In genomic region chr6:28980750-28981584, GRCm38 (mm10) we compare ENCODE assay signal across 7 mouse cellular contexts.
A peak's percentile ranks its signal among the peaks of the same experiment; 100 is the strongest.
DNase-seq lines count a peak whose midpoint lies in the region; ATAC-seq and TF ChIP-seq lines count a peak whose summit lies in the region.

No protein-coding gene starts in this region.

- H3K9me3 ChIP-seq in kidney, postnatal 0 days (replicated peaks; ENCODE audit: low read length) = no peaks in the 10 kb centered on the region

- WGBS in kidney, postnatal 0 days = 1% methylated on average over 56 of the region's 56 CpGs

- H3K4me2 ChIP-seq in kidney, postnatal 0 days (ENCODE audit: low read length) = peak overlapping the region; percentile 81

- H3K36me3 ChIP-seq in kidney, postnatal 0 days (ENCODE audit: insufficient read depth, low read length) = no peaks in the 10 kb centered on the region

- 0 out of 2 replicates have a peak overlapping the region, but pooled peaks have one; percentile 19 for H3K9ac ChIP-seq in kidney, postnatal 0 days (ENCODE audit: low read depth, low read length)

- peak; percentile 75 for ATAC-seq in kidney, postnatal 0 days (replicated peaks; ENCODE audit: low FRiP score, low read depth)

- TF ChIP-seq CTCF in kidney, postnatal 0 days (IDR thresholded peaks at IDR 0.05; ENCODE audit: low read depth) = no peak

- H3K27ac ChIP-seq in kidney, postnatal 0 days = no peak overlapping the region; the same call in 1 of the 2 replicates

- peaks cover 4% of the 10 kb centered on the region; the same call in 1 of the 2 replicates for H3K4me1 ChIP-seq in kidney, postnatal 0 days (replicated peaks; ENCODE audit: insufficient read depth, low read length)

- DNase-seq in adrenal gland, postnatal 25 days = peak; percentile 26
- peak; percentile 77 for DNase-seq in cerebellum, postnatal 10 days
- peak; percentile 65 to 68 for DNase-seq in frontal cortex, postnatal 36 days (ENCODE audit: low spot score in 2 of 2)
- peak; percentile 69 for DNase-seq in kidney, postnatal 0 days (ENCODE audit: low spot score)
- DNase-seq in liver = peak; percentile 20
- DNase-seq in retina, postnatal 1 day = peak; percentile 90
- DNase-seq in spleen, postnatal 36 days (ENCODE audit: low spot score in 2 of 2) = no peak

- H3K27me3 ChIP-seq in kidney, postnatal 0 days (ENCODE audit: insufficient read depth, low read length) = peaks cover 10% of the 10 kb centered on the region

- H3K4me3 ChIP-seq in kidney, postnatal 0 days (replicated peaks; ENCODE audit: low read depth, low read length) = peak overlapping the region; percentile 46

Comparison
In these comparisons a context has a peak if more than half of its experiments do, and no peak if none do; other contexts are left out.
1. DNase-seq: peak in adrenal gland, postnatal 25 days (single experiment), cerebellum, postnatal 10 days (2 of 2), frontal cortex, postnatal 36 days (2 of 2), kidney, postnatal 0 days (single experiment), liver (single experiment) and retina, postnatal 1 day (single experiment); none in spleen, postnatal 36 days (0 of 2).